Mouse (Mus musculus) liver, postnatal 0 days (tissue): ENCODE measurements around the gene Edem3.

Experiments
- CTCF ChIP-seq: sonication (generic); IDR thresholded peaks from 2 replicates; pipeline ENCODE4 v1.5.1; 2016; ENCODE audit warnings: antibody characterized with exemption, low read depth
- EP300 ChIP-seq: IDR thresholded peaks from 2 replicates; pipeline ENCODE4 v1.6.1; 2016; ENCODE audit warnings: antibody characterized with exemption, low read depth, mild to moderate bottlenecking

DNA sequence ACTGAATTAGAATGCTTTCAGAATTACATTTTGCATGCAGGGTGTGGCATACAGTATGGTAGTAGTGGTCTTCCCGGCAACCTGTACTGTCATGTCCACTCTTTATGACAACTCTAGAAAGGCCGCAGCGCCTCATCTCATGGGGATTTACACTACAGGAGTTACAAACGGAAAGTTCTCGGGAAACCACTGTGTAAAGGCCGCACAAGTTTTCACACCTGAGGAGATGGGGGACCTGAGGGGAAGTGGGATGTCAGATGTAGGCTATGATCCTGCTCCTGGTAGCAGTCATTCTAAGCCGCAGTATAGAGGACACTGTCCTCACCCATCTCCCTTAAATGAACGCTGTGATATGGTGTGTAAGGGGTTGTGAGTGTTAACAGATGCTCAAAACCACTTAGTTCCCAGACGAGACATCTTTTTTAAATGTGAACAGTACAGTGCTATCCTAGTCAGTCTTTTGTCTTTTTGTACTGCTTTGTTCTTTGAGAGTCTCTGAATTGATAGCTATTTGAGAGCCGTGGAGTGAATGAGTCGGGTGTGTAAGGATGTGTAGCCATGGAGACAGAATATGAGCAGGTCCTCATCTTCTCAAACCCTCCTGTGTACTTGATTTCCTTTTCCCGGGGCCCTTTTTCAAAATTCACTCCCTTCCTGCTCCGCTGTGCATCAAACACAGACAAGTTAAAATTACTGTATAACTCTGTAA lies 57.0 kb downstream of the Edem3 start:
- TF ChIP-seq CTCF (no peak), EP300 (no peak)
